Mouse (Mus musculus): Measurements from ENCODE around the gene Cass4. TPM values are rescaled to one million over a fixed set of nuclear protein-coding genes. Genes with fewer than 3 reads are reported as not detected.
A peak's percentile ranks its signal among the peaks of the same experiment; 100 is the strongest.

The Cass4 gene
- total and polyA plus RNA-seq, 3 experiments: 0.35 to 5.5 TPM; not detected in 1

- peaks cover 0 to 9% of the 10 kb centered on the region in 2 experiments; a peak in 2 of 4 replicates for H3K36me3 ChIP-seq (ENCODE audit: control insufficient read depth in 1 of 2, insufficient read depth in 2 of 2, low read length in 2 of 2)
- no peaks in the 10 kb centered on the region; the same call in 1 of the 2 replicates for H3K79me2 ChIP-seq (ENCODE audit: control insufficient read depth, insufficient read depth, low read length, poor library complexity)
- H3K4me1 ChIP-seq (ENCODE audit: control insufficient read depth in 1 of 2, insufficient read depth in 2 of 2, low read length in 2 of 2): no peaks in the 10 kb centered on the region
- no peaks in the 10 kb centered on the region for H3K27me3 ChIP-seq (ENCODE audit: control insufficient read depth in 1 of 2, insufficient read depth in 2 of 2, low read length in 2 of 2)
- no peak for DNase-seq (ENCODE audit: low read depth, low spot score)
- H3K9me3 ChIP-seq (replicated peaks; ENCODE audit: insufficient read depth, low read length): no peaks in the 10 kb centered on the region
- TF ChIP-seq E2F4 (IDR thresholded peaks at IDR 0.05; ENCODE audit: borderline replicate concordance, low read depth, low read length) (no peak), POLR2A (IDR thresholded peaks at IDR 0.05; ENCODE audit: control insufficient read depth in 1 of 2, insufficient read depth in 1 of 2, low read depth in 1 of 2, low read length in 2 of 2, poor library complexity in 1 of 2) (0 out of 4 replicates have a peak, but pooled peaks of 1 of the 2 experiments have one; percentile 6)
- no peak overlapping the region for H3K27ac ChIP-seq (ENCODE audit: control insufficient read depth, low read depth, low read length)
- no peak overlapping the region for H3K4me3 ChIP-seq (ENCODE audit: control insufficient read depth in 1 of 2, insufficient read depth in 1 of 2, low read depth in 2 of 2, low read length in 2 of 2)
- no peak overlapping the region for H3K9ac ChIP-seq (ENCODE audit: control insufficient read depth, low read depth, low read length, poor library complexity, severe bottlenecking)
These were observed 11.7 kb upstream of the Cass4 start for GRCm38 (mm10) chr2:172381898-172382297.

- no peak for TF ChIP-seq POLR2A (IDR thresholded peaks at IDR 0.05; ENCODE audit: control insufficient read depth in 1 of 2, insufficient read depth in 1 of 2, low read depth in 1 of 2, low read length in 2 of 2, poor library complexity in 1 of 2)
- Histone ChIP-seq H3K4me1 (ENCODE audit: control insufficient read depth in 1 of 2, insufficient read depth in 2 of 2, low read length in 2 of 2) (no peaks in the 10 kb centered on the region), H3K9ac (ENCODE audit: control insufficient read depth, low read depth, low read length, poor library complexity, severe bottlenecking) (no peak overlapping the region), H3K79me2 (ENCODE audit: control insufficient read depth, insufficient read depth, low read length, poor library complexity) (no peaks in the 10 kb centered on the region), H3K27me3 (ENCODE audit: control insufficient read depth in 1 of 2, insufficient read depth in 2 of 2, low read length in 2 of 2) (no peaks in the 10 kb centered on the region), H3K36me3 (ENCODE audit: control insufficient read depth in 1 of 2, insufficient read depth in 2 of 2, low read length in 2 of 2) (no peaks in the 10 kb centered on the region), H3K27ac (ENCODE audit: control insufficient read depth, low read depth, low read length) (no peak overlapping the region), H3K4me3 (ENCODE audit: control insufficient read depth in 1 of 2, insufficient read depth in 1 of 2, low read depth in 2 of 2, low read length in 2 of 2) (no peak overlapping the region), H3K9me3 (replicated peaks; ENCODE audit: insufficient read depth, low read length) (no peaks in the 10 kb centered on the region)
- DNase-seq (ENCODE audit: low read depth, low spot score): no peak
These were observed 8.9 kb upstream of the Cass4 start for GRCm38 (mm10) chr2:172384715-172385114.

GRCm38 (mm10) chr2:172390341-172390740 is 3.3 kb upstream of the Cass4 start:
- peaks cover 0 to 6% of the 10 kb centered on the region in 2 experiments; a peak in 2 of 4 replicates for H3K4me1 ChIP-seq (ENCODE audit: control insufficient read depth in 1 of 2, insufficient read depth in 2 of 2, low read length in 2 of 2)
- H3K79me2 ChIP-seq (ENCODE audit: control insufficient read depth, insufficient read depth, low read length, poor library complexity): no peaks in the 10 kb centered on the region
- H3K27me3 ChIP-seq (ENCODE audit: control insufficient read depth in 1 of 2, insufficient read depth in 2 of 2, low read length in 2 of 2): no peaks in the 10 kb centered on the region
- no peaks in the 10 kb centered on the region for H3K9me3 ChIP-seq (replicated peaks; ENCODE audit: insufficient read depth, low read length)
- peaks cover 0 to 5% of the 10 kb centered on the region in 2 experiments; a peak in 2 of 4 replicates for H3K36me3 ChIP-seq (ENCODE audit: control insufficient read depth in 1 of 2, insufficient read depth in 2 of 2, low read length in 2 of 2)
- H3K27ac ChIP-seq (ENCODE audit: control insufficient read depth, low read depth, low read length): no peak overlapping the region
- no peak for DNase-seq (ENCODE audit: low read depth, low spot score)
- TF ChIP-seq MEF2A (IDR thresholded peaks at IDR 0.05; ENCODE audit: extremely low read depth, insufficient replicate concordance, low read depth, low read length, poor library complexity, severe bottlenecking) (no peak), ETS1 (IDR thresholded peaks at IDR 0.05; ENCODE audit: low read depth, low read length) (no peak), MYB (IDR thresholded peaks at IDR 0.05; ENCODE audit: low read depth, low read length) (no peak), GABPA (IDR thresholded peaks at IDR 0.05; ENCODE audit: low read depth, low read length) (no peak), USF2 (IDR thresholded peaks at IDR 0.05; ENCODE audit: borderline replicate concordance in 1 of 2, insufficient read depth in 1 of 2, low read depth in 1 of 2, low read length in 2 of 2) (no peak), MYC (IDR thresholded peaks at IDR 0.05; ENCODE audit: low read depth, low read length) (no peak), RAD21 (IDR thresholded peaks at IDR 0.05; ENCODE audit: low read depth, low read length) (no peak)
- H3K9ac ChIP-seq (ENCODE audit: control insufficient read depth, low read depth, low read length, poor library complexity, severe bottlenecking): no peak overlapping the region
- no peak overlapping the region for H3K4me3 ChIP-seq (ENCODE audit: control insufficient read depth in 1 of 2, insufficient read depth in 1 of 2, low read depth in 2 of 2, low read length in 2 of 2)

Measured in MEL (cell line).